Mouse (Mus musculus) heart, adult 2 months (tissue): ENCODE measurements around the gene Saa2. TPM values are rescaled to one million over a fixed set of nuclear protein-coding genes. Genes with fewer than 3 reads are reported as not detected.

Experiments
- DNase-seq, 2 experiments: peaks; one replicate each; pipeline ENCODE4 v3.0.0; 2021
- H3K27ac ChIP-seq: fragments of 200-600 bp; 2 replicates; pipeline ENCODE4 v1.8.1; 2022
- H3K27me3 ChIP-seq: fragments of 200-500 bp; 2 replicates; pipeline ENCODE4 v1.6.1; 2012; ENCODE audit warnings: mild to moderate bottlenecking, low read length, inconsistent platforms, mixed read lengths; ENCODE audit not compliant: control insufficient read depth, insufficient read depth
- H3K36me3 ChIP-seq: fragments of 200-500 bp; 2 replicates; pipeline ENCODE4 v1.6.1; 2012; ENCODE audit warnings: low read length, inconsistent platforms; ENCODE audit not compliant: control insufficient read depth, insufficient read depth
- H3K4me1 ChIP-seq: fragments of 200-500 bp; 2 replicates; pipeline ENCODE4 v1.6.1; 2011; ENCODE audit warnings: low read length; ENCODE audit not compliant: control insufficient read depth, insufficient read depth
- H3K4me3 ChIP-seq: fragments of 200-600 bp; 2 replicates; pipeline ENCODE4 v1.8.1; 2022
- H3K79me2 ChIP-seq: fragments of 200-500 bp; replicated peaks from 2 replicates; pipeline ENCODE4 v1.6.1; 2012; ENCODE audit warnings: mild to moderate bottlenecking, inconsistent platforms, low read length, moderate library complexity, mixed read lengths; ENCODE audit not compliant: control insufficient read depth, insufficient read depth
- H3K9ac ChIP-seq: fragments of 200-500 bp; 2 replicates; pipeline ENCODE4 v1.6.1; 2012; ENCODE audit warnings: low read depth, mild to moderate bottlenecking, control low read depth, inconsistent platforms, low read length, mixed read lengths
- CTCF ChIP-seq: fragments of 200-600 bp; IDR thresholded peaks from 2 replicates; pipeline ENCODE4 v1.8.1; 2022; ENCODE audit warnings: antibody characterized with exemption, mild to moderate bottlenecking, moderate library complexity
- EP300 ChIP-seq: fragments of 200-500 bp; IDR thresholded peaks from 2 replicates; pipeline ENCODE4 v1.6.1; 2011; ENCODE audit warnings: low read depth, low read length, control low read depth; ENCODE audit not compliant: insufficient read depth
- POLR2A ChIP-seq: fragments of 200-500 bp; IDR thresholded peaks from 2 replicates; pipeline ENCODE4 v1.6.1; 2011; ENCODE audit warnings: mild to moderate bottlenecking, low read depth, low read length, control low read depth; ENCODE audit not compliant: insufficient read depth
- WGBS: fragments of 180-500 bp; shearing (Covaris S2); methylation state at CpG from one replicate; pipeline ENCODE4 v1.1.7; 2018; 5-methylcytosine and 5-hydroxymethylcytosine counted together
- intact Hi-C: fragments of 180-260 bp; cut with DNase I; formaldehyde crosslinking; loops from one replicate; pipeline ENCODE4 v1.15.1; 2025
- polyA plus RNA-seq: library from polyadenylated mRNA; depleted of rRNA; stranded (reverse); fragments of >200 nt; gene quantifications from 2 replicates; pipeline ENCODE4 v1.2.3, GENCODE M21; 2012
- total RNA-seq, 2 experiments: library from RNA; stranded (reverse); gene quantifications; 2 replicates each; pipeline ENCODE4 v1.2.3; 2021

The Saa2 gene
- total and polyA plus RNA-seq, 3 experiments = not detected

DNA sequence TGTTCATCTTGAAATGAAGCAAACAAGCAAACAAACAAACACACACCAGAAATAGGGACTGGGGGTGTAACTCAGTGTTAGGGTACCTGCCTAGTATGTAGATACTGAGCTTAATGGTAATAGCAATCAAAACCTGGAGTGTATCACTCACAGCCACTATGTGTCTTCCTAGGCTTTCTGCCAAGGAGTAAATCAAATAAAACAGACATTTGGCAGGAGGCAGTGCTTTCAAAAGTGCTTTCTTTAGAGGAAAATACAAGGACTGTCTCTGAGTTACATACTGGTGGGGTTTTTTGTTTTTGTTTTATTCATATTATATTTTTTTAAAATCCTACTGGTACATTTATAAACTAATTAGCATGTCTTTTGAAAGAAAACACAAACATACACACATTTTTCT, 15.8 kb downstream of the Saa2 start:
- no peaks in the 10 kb centered on the region for H3K36me3 ChIP-seq
- intact Hi-C loops = no loop called here
- no peaks in the 10 kb centered on the region for H3K27me3 ChIP-seq
- no peaks in the 10 kb centered on the region for H3K79me2 ChIP-seq
- no peak overlapping the region for H3K27ac ChIP-seq
- H3K4me3 ChIP-seq = no peak overlapping the region
- TF ChIP-seq POLR2A (no peak), CTCF (no peak), EP300 (no peak)
- no peak for DNase-seq
- no peak overlapping the region for H3K9ac ChIP-seq
- H3K4me1 ChIP-seq = no peaks in the 10 kb centered on the region

DNA sequence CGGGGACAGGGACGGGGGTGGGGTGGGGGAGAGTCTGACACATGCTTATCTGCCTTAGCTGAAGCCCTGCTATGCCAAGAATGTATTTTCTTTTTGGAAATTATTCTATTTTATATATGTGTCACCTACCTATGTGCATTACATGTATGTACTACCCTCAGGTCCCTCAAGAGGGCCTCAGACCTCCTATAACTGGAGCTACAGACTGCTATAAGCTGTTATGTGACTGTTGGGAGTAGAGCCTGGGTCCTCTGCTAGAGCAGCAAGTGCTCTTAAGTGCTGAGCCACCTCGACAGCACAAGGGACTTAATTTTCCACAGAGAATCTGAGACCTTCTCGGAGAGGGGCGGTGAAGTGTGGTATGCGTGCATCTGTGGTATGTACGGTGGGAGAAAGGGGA, 16.9 kb downstream of the Saa2 start:
- H3K27ac ChIP-seq = no peak overlapping the region
- DNase-seq = no peak
- TF ChIP-seq POLR2A = no peak
- no peak for TF ChIP-seq EP300
- TF ChIP-seq CTCF = no peak
- H3K79me2 ChIP-seq = no peaks in the 10 kb centered on the region
- no peak overlapping the region for H3K4me3 ChIP-seq
- H3K9ac ChIP-seq = no peak overlapping the region
- H3K36me3 ChIP-seq = no peaks in the 10 kb centered on the region
- 92% methylated on average over 7 of the region's 7 CpGs for WGBS
- no peaks in the 10 kb centered on the region for H3K4me1 ChIP-seq
- intact Hi-C loops = no loop called here
- no peaks in the 10 kb centered on the region for H3K27me3 ChIP-seq

DNA sequence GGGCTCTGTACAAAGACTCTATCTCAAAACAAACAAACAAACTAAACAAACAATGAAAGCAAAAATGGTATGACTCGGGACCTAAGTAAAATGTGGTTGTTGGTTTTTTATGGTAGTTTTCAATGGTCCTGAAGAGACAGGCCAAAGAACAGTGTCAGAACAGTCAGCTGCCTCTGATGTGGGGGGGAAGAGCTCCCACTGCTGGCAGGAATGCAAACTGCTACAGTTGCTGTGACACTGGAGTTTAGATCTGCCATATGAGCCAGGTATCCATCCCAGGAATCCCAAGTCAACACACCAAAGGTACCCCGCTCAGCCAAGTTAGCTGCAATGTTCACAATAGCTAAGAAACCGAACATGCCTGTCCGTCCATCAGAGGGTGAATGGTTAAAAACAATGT, 19.1 kb downstream of the Saa2 start:
- DNase-seq = peak; percentile 33 to 62
- no peak overlapping the region for H3K9ac ChIP-seq
- H3K4me3 ChIP-seq = no peak overlapping the region
- H3K36me3 ChIP-seq = no peaks in the 10 kb centered on the region
- TF ChIP-seq CTCF (peak; percentile 94), POLR2A (no peak), EP300 (peak; percentile 67; the same call in 1 of the 2 replicates)
- WGBS = 57% methylated on average over 4 of the region's 4 CpGs
- H3K27ac ChIP-seq = no peak overlapping the region
- H3K4me1 ChIP-seq = no peaks in the 10 kb centered on the region
- H3K27me3 ChIP-seq = no peaks in the 10 kb centered on the region
- no peaks in the 10 kb centered on the region for H3K79me2 ChIP-seq
- intact Hi-C loops = loop anchor here (5.0 kb wide), 1 partner anchor 58 kb away; the partner anchor contains the start of gene Saal1

DNA sequence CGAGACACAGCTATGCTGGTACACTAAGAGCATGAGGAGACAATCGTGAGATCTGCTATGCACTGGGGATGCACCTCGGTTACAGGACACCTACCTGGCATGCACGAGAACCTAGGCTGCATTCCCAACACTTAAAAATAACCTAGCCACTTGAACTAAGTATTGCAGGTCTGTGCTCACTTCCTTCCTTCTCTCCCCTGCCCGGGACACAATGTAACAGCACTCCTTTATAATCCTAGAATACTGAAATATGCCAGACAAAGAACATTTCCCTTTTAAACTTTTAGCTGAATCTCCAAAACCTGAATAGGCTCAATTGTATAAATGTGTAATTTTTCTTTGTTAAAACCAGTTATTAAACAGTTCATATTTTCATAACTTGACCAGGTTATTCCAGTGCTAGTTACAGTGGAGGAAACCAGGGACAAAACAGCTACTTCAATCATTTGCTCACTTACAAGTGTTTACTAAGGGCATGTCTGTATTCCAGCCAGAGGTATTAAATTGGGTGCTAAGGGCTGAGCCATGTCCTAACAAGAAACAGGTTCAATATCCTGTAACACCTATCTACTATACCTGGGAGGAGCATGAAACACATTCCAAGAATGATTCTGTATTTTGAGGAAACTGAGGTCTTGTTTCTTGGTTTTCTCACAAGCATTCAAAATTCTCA, 37.7 kb downstream of the Saa2 start:
- 50% methylated on average over 5 of the region's 5 CpGs for WGBS

DNA sequence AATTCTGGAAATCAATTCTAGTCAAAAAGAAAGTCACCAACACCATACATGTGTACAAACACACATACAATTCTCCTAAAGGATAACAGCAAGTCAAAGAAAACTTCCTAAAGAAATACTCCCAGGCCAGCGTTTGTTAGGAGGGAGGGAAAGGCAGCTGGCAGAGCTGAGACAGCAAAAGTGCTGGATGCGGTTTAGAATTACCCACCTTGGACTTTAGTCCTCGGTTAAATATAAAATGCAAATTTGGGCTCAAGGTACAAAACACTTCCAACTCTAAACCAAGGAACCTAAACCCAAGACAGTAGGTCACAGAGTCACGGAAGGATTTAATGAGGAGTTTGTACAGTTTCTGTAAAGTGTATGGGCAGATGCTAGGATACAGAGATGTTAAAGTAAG, 42.3 kb downstream of the Saa2 start:
- H3K4me3 ChIP-seq = no peak overlapping the region
- peaks cover 4% of the 10 kb centered on the region for H3K4me1 ChIP-seq
- DNase-seq = no peak
- TF ChIP-seq POLR2A (no peak), CTCF (no peak), EP300 (no peak)
- H3K27me3 ChIP-seq = no peaks in the 10 kb centered on the region
- H3K36me3 ChIP-seq = peaks cover 9% of the 10 kb centered on the region
- H3K27ac ChIP-seq = no peak overlapping the region
- H3K79me2 ChIP-seq = peaks cover 4% of the 10 kb centered on the region
- no peak overlapping the region for H3K9ac ChIP-seq
- intact Hi-C loops = loop anchor here (10.0 kb wide), 1 partner anchor 121 kb away; the partner anchor contains the start of gene Tsg101
- 84% methylated on average over 4 of the region's 4 CpGs for WGBS

More for the DNA sequence above, 37.7 kb downstream of the Saa2 start:
- TF ChIP-seq EP300 = no peak
- TF ChIP-seq CTCF = no peak
- no peak for TF ChIP-seq POLR2A
- no peak for DNase-seq
- Histone ChIP-seq H3K9ac (no peak overlapping the region), H3K27ac (no peak overlapping the region), H3K4me1 (no peaks in the 10 kb centered on the region), H3K36me3 (peaks cover 2% of the 10 kb centered on the region), H3K27me3 (no peaks in the 10 kb centered on the region), H3K79me2 (no peaks in the 10 kb centered on the region), H3K4me3 (no peak overlapping the region)
- intact Hi-C loops = no loop called here
